Mouse (Mus musculus) C2C12 (cell line): Measurements from ENCODE around the gene Lamc2.

Experiments used
- CEBPB ChIP-seq: IDR thresholded peaks from one replicate; pipeline ENCODE4 v1.6.1; 2011; ENCODE audit warnings: low read depth, mild to moderate bottlenecking, control low read depth, moderate library complexity
- CTCF ChIP-seq: IDR thresholded peaks from one replicate; pipeline ENCODE4 v1.5.1; 2011; ENCODE audit not compliant: control insufficient read depth, insufficient read depth, insufficient read length
- FOSL1 ChIP-seq: IDR thresholded peaks from one replicate; pipeline ENCODE4 v1.8.0; 2011; ENCODE audit warnings: mild to moderate bottlenecking, low read length; ENCODE audit not compliant: poor library complexity, insufficient read depth, severe bottlenecking
- MAX ChIP-seq: IDR thresholded peaks from one replicate; pipeline ENCODE4 v1.6.1; 2011; ENCODE audit warnings: mild to moderate bottlenecking, control low read depth
- MYOD1 ChIP-seq: IDR thresholded peaks from one replicate; pipeline ENCODE4 v1.6.1; 2011; ENCODE audit warnings: low read depth; ENCODE audit not compliant: control insufficient read depth, insufficient read length
- MYOG ChIP-seq: IDR thresholded peaks from one replicate; pipeline ENCODE4 v1.6.1; 2011; ENCODE audit not compliant: control insufficient read depth, insufficient read length; ENCODE audit errors: extremely low read depth
- USF1 ChIP-seq: IDR thresholded peaks from one replicate; pipeline ENCODE4 v1.6.1; 2011; ENCODE audit warnings: low read depth, mild to moderate bottlenecking, control low read depth, moderate library complexity

DNA sequence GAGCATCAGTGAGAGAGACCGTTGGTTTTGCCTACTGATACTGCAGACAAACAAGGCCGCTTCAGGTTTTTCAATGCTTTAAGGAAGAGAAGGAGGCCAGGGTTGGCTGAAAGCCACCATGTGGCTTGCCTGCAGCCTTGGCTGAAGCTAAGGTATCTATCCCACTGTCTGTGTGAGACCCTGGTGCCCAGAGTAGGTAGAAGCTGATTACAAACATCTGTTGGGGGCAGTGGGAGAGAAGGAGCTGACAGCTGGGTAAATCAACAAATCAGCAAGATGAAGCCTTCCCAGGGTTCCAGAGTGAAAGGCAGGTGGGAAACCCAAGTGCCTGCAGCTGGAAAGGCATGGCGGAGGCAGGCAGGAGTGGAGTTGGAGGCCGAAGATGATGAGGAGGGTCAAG is 95.4 kb downstream of the Lamc2 start:
- no peak for TF ChIP-seq CTCF
- TF ChIP-seq USF1: no peak
- TF ChIP-seq FOSL1: no peak
- TF ChIP-seq CEBPB: no peak
- no peak for TF ChIP-seq MAX
- TF ChIP-seq MYOD1: no peak
- TF ChIP-seq MYOG: no peak
